Mouse (Mus musculus): ENCODE data around the gene Pum2. TPM values are rescaled to one million over a fixed set of nuclear protein-coding genes. Genes with fewer than 3 reads are reported as not detected.
"Not testable (repeated sequence)": the region's sequence is repeated elsewhere in the genome, so short reads cannot be mapped to it uniquely, and the experiment has no call there.

The Pum2 gene
- 149 and 162 TPM in 2 replicates for polyA plus RNA-seq (2012; rRNA removed)

DNA sequence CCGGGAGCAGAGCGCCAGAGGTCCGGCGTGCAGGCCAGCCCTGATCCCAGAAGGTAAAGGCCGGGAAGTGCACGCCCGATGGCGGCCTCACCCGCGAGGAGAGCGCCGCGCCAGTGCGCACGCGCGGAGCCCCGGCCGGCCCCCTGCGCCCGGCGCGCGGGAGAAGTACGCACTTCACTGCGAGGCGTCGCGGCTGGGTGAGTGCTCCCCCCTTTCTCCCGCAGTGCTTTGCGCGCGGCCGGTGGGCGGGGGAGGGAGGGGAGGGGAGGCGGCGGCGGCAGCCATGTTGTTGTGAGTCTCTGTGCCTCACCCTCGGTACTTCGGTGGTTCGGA lies at the start of gene Pum2:
Gene Pum2, plus strand, starts transcription at position 161 of the 333 bp plus-strand sequence.
- peak; percentile 92 for DNase-seq
- no peaks in the 10 kb centered on the region for H3K27me3 ChIP-seq (ENCODE audit: control insufficient read depth, insufficient read depth, low read length)
- no peaks in the 10 kb centered on the region for H3K36me3 ChIP-seq (ENCODE audit: control insufficient read depth, insufficient read depth, low read length)
- H3K4me1 ChIP-seq (replicated peaks; ENCODE audit: control insufficient read depth, insufficient read depth, low read length), result peaks cover 5% of the 10 kb centered on the region
- TF ChIP-seq CTCF (IDR thresholded peaks at IDR 0.05; ENCODE audit: borderline replicate concordance, control insufficient read depth, extremely low read depth, insufficient read depth, low read length, poor library complexity) (0 out of 2 replicates have a peak, but pooled peaks have one; percentile 21), POLR2A (IDR thresholded peaks at IDR 0.05; ENCODE audit: control insufficient read depth, extremely low read depth, insufficient read depth, low read length, poor library complexity) (peak; percentile 99)
- H3K4me3 ChIP-seq (ENCODE audit: control insufficient read depth, insufficient read depth, low read length), result peak within 1 kb of the TSS; percentile 83
- WGBS, result under 1% methylated on average over 33 of the region's 41 CpGs
- H3K27ac ChIP-seq (ENCODE audit: control insufficient read depth, insufficient read depth, low read length), result peak within 1 kb of the TSS; percentile 76

DNA sequence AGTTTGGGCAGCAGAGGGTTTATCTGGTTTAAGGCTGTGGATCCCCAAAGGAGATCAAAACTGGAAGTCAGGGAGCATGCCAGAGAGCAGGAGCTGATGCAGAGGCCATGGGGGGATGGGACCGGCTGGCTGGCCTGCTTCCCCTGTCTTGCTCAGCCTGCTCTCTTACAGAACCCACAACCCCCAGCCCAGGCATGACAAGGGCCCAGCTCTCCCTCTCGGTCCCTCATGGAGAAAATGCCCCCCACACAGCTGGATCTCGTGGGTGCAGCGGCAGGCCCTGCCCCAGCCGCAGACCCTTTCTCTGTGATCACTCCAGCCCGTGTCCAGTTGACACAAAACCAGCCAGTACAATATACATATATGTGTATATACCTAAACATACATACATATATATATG lies 44.4 kb upstream of the Pum2 start:
- Histone ChIP-seq H3K27ac (ENCODE audit: control insufficient read depth, insufficient read depth, low read length) (no peak overlapping the region), H3K36me3 (ENCODE audit: control insufficient read depth, insufficient read depth, low read length) (no peaks in the 10 kb centered on the region), H3K4me3 (ENCODE audit: control insufficient read depth, insufficient read depth, low read length) (no peak overlapping the region), H3K27me3 (ENCODE audit: control insufficient read depth, insufficient read depth, low read length) (no peaks in the 10 kb centered on the region), H3K4me1 (replicated peaks; ENCODE audit: control insufficient read depth, insufficient read depth, low read length) (no peaks in the 10 kb centered on the region)
- TF ChIP-seq CTCF (IDR thresholded peaks at IDR 0.05; ENCODE audit: borderline replicate concordance, control insufficient read depth, extremely low read depth, insufficient read depth, low read length, poor library complexity) (no peak), POLR2A (IDR thresholded peaks at IDR 0.05; ENCODE audit: control insufficient read depth, extremely low read depth, insufficient read depth, low read length, poor library complexity) (no peak)
- WGBS, result 97% methylated on average over 6 of the region's 6 CpGs
- no peak for DNase-seq

DNA sequence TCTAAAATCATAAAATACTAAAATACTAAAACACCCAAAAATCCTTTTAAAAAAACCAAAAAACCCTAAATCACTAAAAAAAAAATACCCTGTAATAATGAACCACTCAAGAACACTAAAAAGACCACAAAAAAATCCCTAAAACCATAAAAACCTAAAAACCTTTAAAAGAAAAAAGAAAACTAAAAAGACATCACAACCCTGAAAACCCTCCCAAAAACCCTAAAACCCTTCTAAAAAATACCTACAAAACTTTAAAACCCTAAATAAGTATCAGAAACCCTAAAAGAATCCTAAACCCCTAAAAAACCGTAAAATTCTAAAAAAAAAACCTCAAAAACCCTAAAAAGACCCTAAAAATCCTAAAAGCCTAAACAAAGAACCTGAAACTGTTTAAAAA lies 42.2 kb upstream of the Pum2 start:
- TF ChIP-seq CTCF (IDR thresholded peaks at IDR 0.05; ENCODE audit: borderline replicate concordance, control insufficient read depth, extremely low read depth, insufficient read depth, low read length, poor library complexity) (no peak), POLR2A (IDR thresholded peaks at IDR 0.05; ENCODE audit: control insufficient read depth, extremely low read depth, insufficient read depth, low read length, poor library complexity) (no peak)
- no peaks in the 10 kb centered on the region for H3K4me1 ChIP-seq (replicated peaks; ENCODE audit: control insufficient read depth, insufficient read depth, low read length)
- H3K4me3 ChIP-seq (ENCODE audit: control insufficient read depth, insufficient read depth, low read length), result no peak overlapping the region
- no peak for DNase-seq
- WGBS, result 91% methylated on average over 1 of the region's 1 CpGs
- H3K27me3 ChIP-seq (ENCODE audit: control insufficient read depth, insufficient read depth, low read length), result no peaks in the 10 kb centered on the region
- H3K36me3 ChIP-seq (ENCODE audit: control insufficient read depth, insufficient read depth, low read length), result no peaks in the 10 kb centered on the region
- H3K27ac ChIP-seq (ENCODE audit: control insufficient read depth, insufficient read depth, low read length), result no peak overlapping the region

DNA sequence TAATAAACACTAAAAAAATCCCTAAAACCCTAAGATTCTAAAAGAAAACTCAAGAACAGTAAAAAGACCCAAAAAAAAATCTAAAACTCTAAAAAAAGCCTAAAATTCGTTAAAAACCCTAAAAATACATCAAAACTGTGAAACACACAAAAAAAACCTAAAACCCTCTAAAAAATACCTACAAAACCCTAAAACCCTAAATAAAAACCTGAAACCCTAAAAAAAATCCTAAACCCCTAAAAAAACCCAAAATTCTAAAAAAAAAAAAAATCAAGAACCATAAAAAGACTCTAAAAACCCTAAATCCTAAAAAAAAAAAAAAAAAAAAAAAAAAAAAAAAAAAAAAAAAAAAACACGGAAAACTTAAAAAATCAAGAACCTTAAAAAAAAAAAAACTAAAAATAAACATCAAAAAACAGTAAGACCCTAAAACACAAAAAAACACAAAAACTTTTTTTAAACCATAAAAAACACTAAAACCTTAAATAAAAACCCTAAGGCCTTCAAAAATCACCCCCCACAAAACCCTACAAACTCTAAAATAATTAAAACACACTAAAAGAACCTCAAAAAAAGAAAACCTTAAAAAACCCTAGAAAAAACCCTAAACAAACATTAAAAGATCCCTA lies 41.1 kb upstream of the Pum2 start:
- H3K4me1 ChIP-seq (replicated peaks; ENCODE audit: control insufficient read depth, insufficient read depth, low read length), result no peaks in the 10 kb centered on the region
- H3K4me3 ChIP-seq (ENCODE audit: control insufficient read depth, insufficient read depth, low read length), result no peak overlapping the region
- no peak for DNase-seq
- no peak for TF ChIP-seq CTCF (IDR thresholded peaks at IDR 0.05; ENCODE audit: borderline replicate concordance, control insufficient read depth, extremely low read depth, insufficient read depth, low read length, poor library complexity)
- no peak for TF ChIP-seq POLR2A (IDR thresholded peaks at IDR 0.05; ENCODE audit: control insufficient read depth, extremely low read depth, insufficient read depth, low read length, poor library complexity)
- H3K27ac ChIP-seq (ENCODE audit: control insufficient read depth, insufficient read depth, low read length), result no peak overlapping the region
- H3K27me3 ChIP-seq (ENCODE audit: control insufficient read depth, insufficient read depth, low read length), result no peaks in the 10 kb centered on the region
- WGBS, result 89% methylated on average over 2 of the region's 2 CpGs
- H3K36me3 ChIP-seq (ENCODE audit: control insufficient read depth, insufficient read depth, low read length), result no peaks in the 10 kb centered on the region

DNA sequence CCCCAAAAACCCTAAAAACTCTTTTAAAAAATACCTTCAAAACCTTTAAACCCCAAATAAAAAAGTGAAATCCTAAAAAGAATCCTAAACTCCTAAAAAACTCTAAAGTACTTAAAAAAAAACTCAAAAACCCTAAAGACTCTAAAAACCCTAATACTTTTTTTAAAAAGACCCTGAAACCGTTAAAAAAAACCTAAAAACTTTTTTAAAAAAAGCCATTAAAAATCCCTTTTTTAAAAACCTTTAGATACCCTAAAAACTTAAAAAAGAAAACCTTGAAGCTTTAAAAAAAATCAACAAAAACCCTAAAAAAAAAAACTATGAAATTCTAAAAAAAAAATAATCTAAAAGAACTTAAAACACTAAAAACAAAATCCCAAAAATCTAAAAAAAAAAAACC lies 39.6 kb upstream of the Pum2 start:
- Histone ChIP-seq H3K4me1 (replicated peaks; ENCODE audit: control insufficient read depth, insufficient read depth, low read length) (no peaks in the 10 kb centered on the region; the same call in 1 of the 2 replicates), H3K27ac (ENCODE audit: control insufficient read depth, insufficient read depth, low read length) (no peak overlapping the region), H3K4me3 (ENCODE audit: control insufficient read depth, insufficient read depth, low read length) (no peak overlapping the region), H3K36me3 (ENCODE audit: control insufficient read depth, insufficient read depth, low read length) (no peaks in the 10 kb centered on the region), H3K27me3 (ENCODE audit: control insufficient read depth, insufficient read depth, low read length) (no peaks in the 10 kb centered on the region)
- DNase-seq, result no peak
- TF ChIP-seq CTCF (IDR thresholded peaks at IDR 0.05; ENCODE audit: borderline replicate concordance, control insufficient read depth, extremely low read depth, insufficient read depth, low read length, poor library complexity) (no peak), POLR2A (IDR thresholded peaks at IDR 0.05; ENCODE audit: control insufficient read depth, extremely low read depth, insufficient read depth, low read length, poor library complexity) (no peak)
- WGBS, result 96% methylated on average over 1 of the region's 1 CpGs

DNA sequence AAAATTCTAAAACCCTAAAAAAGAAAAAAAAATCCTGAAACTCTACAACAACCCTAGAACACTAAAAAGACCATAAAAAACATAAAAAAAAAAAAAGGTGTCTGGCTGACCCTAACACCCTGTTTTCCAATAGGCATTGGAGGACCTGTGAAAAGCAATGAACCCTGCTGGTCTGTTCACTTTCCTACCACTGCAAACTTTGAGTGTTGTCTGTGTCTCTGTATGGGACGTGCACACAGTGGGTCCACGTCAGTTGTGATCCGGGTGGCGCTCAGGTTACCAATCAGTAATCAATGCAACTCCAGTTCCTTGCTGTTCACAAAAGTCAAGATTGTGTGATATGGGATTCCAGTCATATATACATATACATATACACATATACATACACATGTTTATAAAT lies 38.4 kb upstream of the Pum2 start:
- Histone ChIP-seq H3K27ac (ENCODE audit: control insufficient read depth, insufficient read depth, low read length) (no peak overlapping the region), H3K4me1 (replicated peaks; ENCODE audit: control insufficient read depth, insufficient read depth, low read length) (no peaks in the 10 kb centered on the region; the same call in 1 of the 2 replicates), H3K36me3 (ENCODE audit: control insufficient read depth, insufficient read depth, low read length) (no peaks in the 10 kb centered on the region), H3K4me3 (ENCODE audit: control insufficient read depth, insufficient read depth, low read length) (no peak overlapping the region), H3K27me3 (ENCODE audit: control insufficient read depth, insufficient read depth, low read length) (no peaks in the 10 kb centered on the region)
- DNase-seq, result no peak
- WGBS, result 95% methylated on average over 4 of the region's 4 CpGs
- TF ChIP-seq POLR2A (IDR thresholded peaks at IDR 0.05; ENCODE audit: control insufficient read depth, extremely low read depth, insufficient read depth, low read length, poor library complexity) (no peak), CTCF (IDR thresholded peaks at IDR 0.05; ENCODE audit: borderline replicate concordance, control insufficient read depth, extremely low read depth, insufficient read depth, low read length, poor library complexity) (no peak)

DNA sequence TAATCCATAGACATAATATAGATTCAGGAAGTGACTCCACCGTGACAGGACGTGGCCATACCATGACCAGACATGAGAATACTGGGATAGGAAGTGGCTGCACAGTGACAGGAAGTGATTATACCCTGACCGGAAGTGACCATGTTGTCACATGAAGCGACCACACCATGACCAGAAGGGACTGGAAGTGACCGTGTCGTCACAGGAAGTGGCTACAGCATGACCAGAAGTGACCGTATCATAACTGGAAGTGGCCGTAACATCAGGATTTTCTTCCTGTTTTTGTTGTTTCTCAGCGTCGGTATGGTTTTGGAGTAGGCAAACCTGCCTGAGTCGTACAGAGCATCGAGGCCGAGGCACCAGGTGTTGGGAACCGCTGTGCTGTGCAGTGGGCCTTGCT lies 37.0 kb upstream of the Pum2 start:
- DNase-seq, result no peak
- Histone ChIP-seq H3K27ac (ENCODE audit: control insufficient read depth, insufficient read depth, low read length) (no peak overlapping the region), H3K4me3 (ENCODE audit: control insufficient read depth, insufficient read depth, low read length) (no peak overlapping the region), H3K27me3 (ENCODE audit: control insufficient read depth, insufficient read depth, low read length) (no peaks in the 10 kb centered on the region), H3K36me3 (ENCODE audit: control insufficient read depth, insufficient read depth, low read length) (no peaks in the 10 kb centered on the region), H3K4me1 (replicated peaks; ENCODE audit: control insufficient read depth, insufficient read depth, low read length) (no peaks in the 10 kb centered on the region; the same call in 1 of the 2 replicates)
- no peak for TF ChIP-seq POLR2A (IDR thresholded peaks at IDR 0.05; ENCODE audit: control insufficient read depth, extremely low read depth, insufficient read depth, low read length, poor library complexity)
- 90% methylated on average over 14 of the region's 14 CpGs for WGBS

DNA sequence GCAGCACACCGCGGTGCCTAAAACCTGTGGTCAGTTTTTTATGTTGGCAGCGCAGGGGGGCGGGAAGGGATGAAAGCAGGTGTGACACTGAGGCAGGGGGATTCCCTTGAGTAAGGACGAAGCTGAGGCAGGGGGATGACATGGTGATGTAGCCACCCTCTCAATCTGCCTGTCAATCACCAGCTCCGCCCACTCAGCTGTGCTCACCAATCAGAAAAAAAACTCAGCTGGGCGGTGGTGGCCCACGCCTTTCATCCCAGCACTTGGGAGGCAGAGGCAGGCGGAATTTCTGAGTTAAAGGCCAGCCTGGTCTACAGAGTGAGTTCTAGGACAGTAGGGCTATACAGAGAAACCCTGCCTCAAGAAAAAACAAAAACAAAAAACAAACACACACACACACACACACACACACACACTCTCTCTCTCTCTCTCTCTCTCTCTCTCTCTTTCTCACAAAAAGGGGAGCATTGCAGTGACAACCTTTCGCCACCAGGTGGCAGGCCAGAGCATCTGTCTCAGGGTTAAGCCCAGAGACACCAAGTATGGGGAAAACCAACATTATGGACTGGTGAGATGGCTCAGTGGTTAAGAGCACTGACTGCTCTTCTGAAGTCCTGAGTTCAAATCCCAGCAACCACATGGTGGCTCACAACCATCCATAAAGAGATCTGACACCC lies 35.4 kb upstream of the Pum2 start:
- peak; percentile 89 for DNase-seq
- H3K4me1 ChIP-seq (replicated peaks; ENCODE audit: control insufficient read depth, insufficient read depth, low read length); H3K36me3 ChIP-seq (ENCODE audit: control insufficient read depth, insufficient read depth, low read length); H3K27ac ChIP-seq (ENCODE audit: control insufficient read depth, insufficient read depth, low read length); H3K27me3 ChIP-seq (ENCODE audit: control insufficient read depth, insufficient read depth, low read length); H3K4me3 ChIP-seq (ENCODE audit: control insufficient read depth, insufficient read depth, low read length): not testable (repeated sequence)
- WGBS, result 64% methylated on average over 10 of the region's 10 CpGs

DNA sequence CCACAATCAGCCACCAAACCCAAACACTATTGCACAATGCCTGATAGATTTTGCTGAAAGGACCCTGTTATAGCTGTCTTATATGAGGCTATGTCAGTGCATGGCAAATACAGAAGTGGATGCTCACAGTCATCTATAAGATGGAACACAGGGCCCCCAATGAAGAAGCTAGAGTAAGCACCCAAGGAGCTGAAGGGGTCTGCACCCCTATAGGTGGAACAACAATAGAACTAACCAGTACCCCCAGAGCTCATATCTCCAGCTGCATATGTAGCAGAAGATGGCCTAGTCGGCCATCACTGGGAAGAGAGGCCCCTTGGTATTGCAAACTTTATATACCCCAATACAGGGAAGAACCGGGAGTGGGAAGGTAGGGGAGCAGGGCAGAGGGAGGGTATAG lies 33.7 kb upstream of the Pum2 start:
- H3K27ac ChIP-seq (ENCODE audit: control insufficient read depth, insufficient read depth, low read length); DNase-seq; H3K27me3 ChIP-seq (ENCODE audit: control insufficient read depth, insufficient read depth, low read length); H3K36me3 ChIP-seq (ENCODE audit: control insufficient read depth, insufficient read depth, low read length); H3K4me1 ChIP-seq (replicated peaks; ENCODE audit: control insufficient read depth, insufficient read depth, low read length); H3K4me3 ChIP-seq (ENCODE audit: control insufficient read depth, insufficient read depth, low read length): not testable (repeated sequence)
- WGBS, result 4% methylated on average over 2 of the region's 2 CpGs
